Mouse (Mus musculus) left cerebral cortex, postnatal 4 days (tissue): ENCODE data around the gene 4930513O06Rik. TPM values are rescaled to one million over a fixed set of nuclear protein-coding genes. Genes with fewer than 3 reads are reported as not detected.

Experiments
- DNase-seq: peaks from one replicate; pipeline ENCODE4 v3.0.0-alpha.2; 2022
- intact Hi-C: fragments of 180-260 bp; cut with DNase I; formaldehyde crosslinking; loops from one replicate; pipeline ENCODE4 v1.15.1; 2025
- total RNA-seq, 2 experiments: library from RNA; stranded (reverse); gene quantifications; 2 replicates each; pipeline ENCODE4 v1.2.3; 2021

4930513O06Rik gene
- total RNA-seq = not detected

GRCm38 (mm10) chrX:139085943-139086342 is at the start of gene 4930513O06Rik:
Gene 4930513O06Rik (plus strand): TSS chrX:139086243.
- intact Hi-C loops = no loop called here
- no peak for DNase-seq

GRCm38 (mm10) chrX:139037666-139038065 is 48.4 kb upstream of the 4930513O06Rik start:
- intact Hi-C loops = no loop called here
- DNase-seq = peak; percentile 3

GRCm38 (mm10) chrX:139039314-139039713 is 46.7 kb upstream of the 4930513O06Rik start:
- intact Hi-C loops = no loop called here
- no peak for DNase-seq

- no peak for DNase-seq
- intact Hi-C loops = no loop called here
Measured at GRCm38 (mm10) chrX:139041148-139041547, 44.9 kb upstream of the 4930513O06Rik start.

GRCm38 (mm10) chrX:139051976-139052375 is 34.1 kb upstream of the 4930513O06Rik start:
- intact Hi-C loops = no loop called here
- DNase-seq = peak; percentile 10

GRCm38 (mm10) chrX:139053149-139053548 is 32.9 kb upstream of the 4930513O06Rik start:
- intact Hi-C loops = no loop called here

GRCm38 (mm10) chrX:139064078-139064477 is 22.0 kb upstream of the 4930513O06Rik start:
- intact Hi-C loops = no loop called here
- no peak for DNase-seq

More at GRCm38 (mm10) chrX:139053149-139053548, 32.9 kb upstream of the 4930513O06Rik start:
- no peak for DNase-seq

- intact Hi-C loops = no loop called here
- no peak for DNase-seq
Measured at GRCm38 (mm10) chrX:139078493-139078892, 7.5 kb upstream of the 4930513O06Rik start.

GRCm38 (mm10) chrX:139085077-139085476 is 966 bp upstream of the 4930513O06Rik start, which contains the start of gene Serpina7:
Gene Serpina7 (minus strand): TSS chrX:139085236.
- DNase-seq = no peak
- intact Hi-C loops = no loop called here

- intact Hi-C loops = no loop called here
- no peak for DNase-seq
Measured at GRCm38 (mm10) chrX:139097197-139097596, 11.2 kb downstream of the 4930513O06Rik start.

- DNase-seq = peak; percentile 61
- intact Hi-C loops = no loop called here
Measured at GRCm38 (mm10) chrX:139134031-139134430, 48.0 kb downstream of the 4930513O06Rik start.

Other genes with a start within 250 kb of the 4930513O06Rik start
- under 1 TPM; 0.40 to 0.46 TPM for gene Nrk, start 171.8 kb upstream of the 4930513O06Rik start, total RNA-seq
- not detected for gene Serpina7, start 1.0 kb upstream of the 4930513O06Rik start, total RNA-seq
- gene 4933428M09Rik, start 93.0 kb downstream of the 4930513O06Rik start, total RNA-seq = not detected
- gene Mum1l1, start 123.8 kb downstream of the 4930513O06Rik start, total RNA-seq = 1 to 10 TPM; 2.8 to 2.9 TPM
- gene Trap1a, start 247.4 kb downstream of the 4930513O06Rik start, total RNA-seq = not detected